Mouse (Mus musculus) stomach, embryonic 14.5 days (tissue): Measurements from ENCODE around the gene Cep41. TPM values are rescaled to one million over a fixed set of nuclear protein-coding genes. Genes with fewer than 3 reads are reported as not detected.
A peak's percentile ranks its signal among the peaks of the same experiment; 100 is the strongest.

ENCODE experiments used
- ATAC-seq: fragments of 200-750 bp; cut with Nextera tagmentation; 2 replicates; pipeline ENCODE4 v1.8.0; 2017; ENCODE audit warnings: low read depth, moderate TSS enrichment; ENCODE audit not compliant: insufficient number of reproducible peaks, insufficient read depth, low FRiP score
- H3K27ac ChIP-seq: fragments of 300-500 bp; sonication (generic); 2 replicates; pipeline ENCODE4 v1.5.1; 2014; ENCODE audit warnings: mild to moderate bottlenecking, low read length, moderate library complexity, mixed read lengths
- H3K27me3 ChIP-seq: fragments of 300-500 bp; sonication (generic); 2 replicates; pipeline ENCODE4 v1.6.1; 2014; ENCODE audit warnings: low read length, control low read depth, mixed read lengths; ENCODE audit not compliant: control insufficient read depth, insufficient read depth
- H3K36me3 ChIP-seq: fragments of 300-500 bp; sonication (generic); 2 replicates; pipeline ENCODE4 v1.6.1; 2014; ENCODE audit warnings: mild to moderate bottlenecking, control low read depth, low read length, moderate library complexity, mixed read lengths; ENCODE audit not compliant: control insufficient read depth, insufficient read depth
- H3K4me1 ChIP-seq: fragments of 300-500 bp; sonication (generic); 2 replicates; pipeline ENCODE4 v1.6.1; 2014; ENCODE audit warnings: low read length, control low read depth, mixed read lengths; ENCODE audit not compliant: control insufficient read depth, insufficient read depth
- H3K4me2 ChIP-seq: fragments of 300-500 bp; sonication (generic); replicated peaks from 2 replicates; pipeline ENCODE4 v1.6.1; 2014; ENCODE audit warnings: low read depth, low read length, control low read depth
- H3K4me3 ChIP-seq: fragments of 300-500 bp; sonication (generic); 2 replicates; pipeline ENCODE4 v1.5.1; 2014; ENCODE audit warnings: low read depth, low read length, control low read depth
- H3K9ac ChIP-seq: fragments of 300-500 bp; sonication (generic); replicated peaks from 2 replicates; pipeline ENCODE4 v1.6.1; 2014; ENCODE audit warnings: low read depth, mild to moderate bottlenecking, control low read depth, low read length, moderate library complexity, mixed read lengths
- H3K9me3 ChIP-seq: fragments of 300-500 bp; sonication (generic); 2 replicates; pipeline ENCODE4 v1.6.1; 2016; ENCODE audit warnings: low read depth, low read length, control low read depth; ENCODE audit not compliant: control insufficient read depth
- WGBS: fragments of 180-500 bp; shearing (Covaris S2); extraction: QIAGEN DNeasy Blood & Tissue Kit; methylation state at CpG from one replicate; pipeline ENCODE4 v1.1.7; 2014; 5-methylcytosine and 5-hydroxymethylcytosine counted together
- polyA plus RNA-seq: library from polyadenylated mRNA; unstranded; fragments of >200 nt; fragmentation: Nextera tagmentation; extraction: Ambion mirVana; gene quantifications from 2 replicates; pipeline ENCODE4 v1.2.1, GENCODE M21; 2014

The Cep41 gene
- polyA plus RNA-seq, 1 experiment from 2014 or later = 10.8 TPM

- no peaks in the 10 kb centered on the region for H3K27me3 ChIP-seq
- 54% methylated on average over 22 of the region's 22 CpGs for WGBS
- peaks cover 6% of the 10 kb centered on the region for H3K4me1 ChIP-seq
- peak overlapping the region; percentile 84 for H3K27ac ChIP-seq
- peaks cover 46% of the 10 kb centered on the region for H3K9me3 ChIP-seq
- H3K4me3 ChIP-seq = peak overlapping the region; percentile 11; the same call in 1 of the 2 replicates
- H3K4me2 ChIP-seq = peak overlapping the region; percentile 32
- 0 out of 2 replicates have a peak overlapping the region, but pooled peaks have one; percentile 0 for H3K9ac ChIP-seq
- H3K36me3 ChIP-seq = no peaks in the 10 kb centered on the region
- no peak for ATAC-seq
Measured at GRCm38 (mm10) chr6:30734988-30735727, 41.6 kb upstream of the Cep41 start.

GRCm38 (mm10) chr6:30734465-30734864 lies 40.9 kb upstream of the Cep41 start:
- peaks cover 39% of the 10 kb centered on the region for H3K9me3 ChIP-seq
- H3K9ac ChIP-seq = no peak overlapping the region
- H3K27ac ChIP-seq = peak overlapping the region; percentile 84; the same call in 1 of the 2 replicates
- H3K4me2 ChIP-seq = no peak overlapping the region
- H3K27me3 ChIP-seq = no peaks in the 10 kb centered on the region
- WGBS = 47% methylated on average over 6 of the region's 6 CpGs
- peaks cover 13% of the 10 kb centered on the region for H3K4me1 ChIP-seq
- no peak for ATAC-seq
- H3K4me3 ChIP-seq = no peak overlapping the region
- no peaks in the 10 kb centered on the region for H3K36me3 ChIP-seq

GRCm38 (mm10) chr6:30732571-30733130 lies 39.1 kb upstream of the Cep41 start:
- Histone ChIP-seq H3K9me3 (peaks cover 22% of the 10 kb centered on the region), H3K27ac (no peak overlapping the region), H3K4me1 (peaks cover 13% of the 10 kb centered on the region), H3K9ac (no peak overlapping the region), H3K36me3 (no peaks in the 10 kb centered on the region), H3K27me3 (no peaks in the 10 kb centered on the region), H3K4me3 (no peak overlapping the region), H3K4me2 (no peak overlapping the region)
- ATAC-seq = no peak
- 51% methylated on average over 18 of the region's 18 CpGs for WGBS

- peak overlapping the region; percentile 81 for H3K27ac ChIP-seq
- no peak overlapping the region for H3K4me3 ChIP-seq
- peaks cover under 1% of the 10 kb centered on the region; the same call in 1 of the 2 replicates for H3K9me3 ChIP-seq
- 24% methylated on average over 12 of the region's 12 CpGs for WGBS
- ATAC-seq = peak; percentile 74; the same call in 1 of the 2 replicates
- H3K9ac ChIP-seq = no peak overlapping the region
- H3K27me3 ChIP-seq = no peaks in the 10 kb centered on the region
- H3K4me2 ChIP-seq = no peak overlapping the region
- no peaks in the 10 kb centered on the region for H3K36me3 ChIP-seq
- H3K4me1 ChIP-seq = peaks cover 13% of the 10 kb centered on the region
Measured at GRCm38 (mm10) chr6:30730301-30730971, 36.9 kb upstream of the Cep41 start.

- no peaks in the 10 kb centered on the region for H3K9me3 ChIP-seq
- H3K36me3 ChIP-seq = no peaks in the 10 kb centered on the region
- H3K4me1 ChIP-seq = peaks cover 11% of the 10 kb centered on the region
- 48% methylated on average over 7 of the region's 7 CpGs for WGBS
- no peak within 1 kb of the TSS for H3K9ac ChIP-seq
- peak within 1 kb of the TSS; percentile 21; the same call in 1 of the 2 replicates for H3K27ac ChIP-seq
- H3K27me3 ChIP-seq = no peaks in the 10 kb centered on the region
- no peak within 1 kb of the TSS for H3K4me3 ChIP-seq
- no peak within 1 kb of the TSS for H3K4me2 ChIP-seq
- no peak for ATAC-seq
Measured at GRCm38 (mm10) chr6:30723331-30723730, 29.8 kb upstream of the Cep41 start, which contains the start of gene Mest. Gene Mest (plus strand): TSS chr6:30723547.

GRCm38 (mm10) chr6:30722385-30723164 lies 29.0 kb upstream of the Cep41 start:
- Histone ChIP-seq H3K4me2 (no peak overlapping the region), H3K36me3 (no peaks in the 10 kb centered on the region), H3K4me3 (no peak overlapping the region), H3K27me3 (no peaks in the 10 kb centered on the region), H3K4me1 (peaks cover 11% of the 10 kb centered on the region), H3K9me3 (no peaks in the 10 kb centered on the region), H3K9ac (no peak overlapping the region), H3K27ac (no peak overlapping the region; the same call in 1 of the 2 replicates)
- ATAC-seq = no peak
- WGBS = 62% methylated on average over 4 of the region's 4 CpGs

- H3K4me1 ChIP-seq = peaks cover 9% of the 10 kb centered on the region; the same call in 1 of the 2 replicates
- no peak for ATAC-seq
- H3K9ac ChIP-seq = no peak overlapping the region
- WGBS = 74% methylated on average over 7 of the region's 7 CpGs
- no peak overlapping the region for H3K4me3 ChIP-seq
- H3K27ac ChIP-seq = no peak overlapping the region
- no peaks in the 10 kb centered on the region for H3K9me3 ChIP-seq
- no peaks in the 10 kb centered on the region for H3K27me3 ChIP-seq
- no peak overlapping the region for H3K4me2 ChIP-seq
- H3K36me3 ChIP-seq = no peaks in the 10 kb centered on the region
Measured at GRCm38 (mm10) chr6:30716796-30717195, 23.2 kb upstream of the Cep41 start.
